Comparison of ENCODE assay signal across 16 mouse cellular contexts in the genomic region with DNA sequence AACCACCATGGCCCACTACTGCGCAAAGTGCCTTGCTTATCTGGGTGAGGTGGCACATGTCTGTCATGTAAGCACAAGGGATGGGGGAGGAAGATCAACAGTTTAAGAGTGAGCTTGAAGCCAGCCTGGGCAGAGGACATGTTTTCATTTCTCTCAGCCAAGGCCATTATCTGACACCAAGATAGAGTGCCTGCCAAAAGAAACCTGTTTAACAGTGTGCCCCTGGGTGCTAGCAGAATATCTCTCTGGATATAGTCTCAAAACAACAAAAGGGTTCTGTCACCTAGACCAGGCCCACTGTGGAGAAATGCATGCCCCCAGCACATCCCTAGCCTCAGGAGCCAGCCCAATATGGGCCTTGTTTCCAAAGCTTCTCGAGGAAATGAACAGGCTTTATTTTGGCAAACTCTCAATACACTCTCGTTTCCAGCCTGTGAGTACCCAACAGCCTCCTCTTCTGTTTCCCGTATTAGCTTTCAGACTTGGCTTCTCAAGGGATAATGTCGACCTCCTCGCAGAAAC. TPM values are rescaled to one million over a fixed set of nuclear protein-coding genes. Genes with fewer than 3 reads are reported as not detected.
A peak's percentile ranks its signal among the peaks of the same experiment; 100 is the strongest.
DNase-seq lines count a peak whose midpoint lies in the region; ATAC-seq and TF ChIP-seq lines count a peak whose summit lies in the region.
"Had no signal": no experiment of that assay in that cellular context is flagged by ENCODE, and none has a peak within 500 bp of the region (broad histone marks: within the 10 kb centered on the region; RNA-seq: fewer than 3 reads in every experiment).

No protein-coding gene starts in this region.

- H3K9ac ChIP-seq in embryonic facial prominence, embryonic 13.5 days = no peak overlapping the region
- H3K9ac ChIP-seq in heart, postnatal 0 days (replicated peaks; ENCODE audit: low read depth, low read length) = no peak overlapping the region
- no peak overlapping the region for H3K9ac ChIP-seq in hindbrain, embryonic 11.5 days (ENCODE audit: low read depth, low read length)
- H3K9ac ChIP-seq in stomach, postnatal 0 days (ENCODE audit: low read length) = no peak overlapping the region
- H3K9ac ChIP-seq in forebrain, postnatal 0 days = no peak overlapping the region
- H3K9ac ChIP-seq: forebrain, embryonic 12.5 days; intestine, embryonic 15.5 days; lung, embryonic 14.5 days; midbrain, embryonic 12.5 days had no signal

- no peak for TF ChIP-seq CTCF in heart, postnatal 0 days (IDR thresholded peaks at IDR 0.05; ENCODE audit: low read depth)
- TF ChIP-seq CTCF in stomach, postnatal 0 days (IDR thresholded peaks at IDR 0.05; ENCODE audit: low read depth) = no peak
- TF ChIP-seq CTCF in forebrain, postnatal 0 days (IDR thresholded peaks at IDR 0.05; ENCODE audit: low read depth) = no peak

- H3K4me2 ChIP-seq in embryonic facial prominence, embryonic 13.5 days = no peak overlapping the region
- H3K4me2 ChIP-seq in heart, postnatal 0 days (ENCODE audit: low read depth, low read length) = peak overlapping the region; percentile 19; the same call in 1 of the 2 replicates
- no peak overlapping the region for H3K4me2 ChIP-seq in hindbrain, embryonic 11.5 days (replicated peaks; ENCODE audit: low read depth, low read length)
- H3K4me2 ChIP-seq in stomach, postnatal 0 days (replicated peaks; ENCODE audit: low read depth) = no peak overlapping the region
- H3K4me2 ChIP-seq in forebrain, postnatal 0 days (ENCODE audit: low read depth) = no peak overlapping the region
- H3K4me2 ChIP-seq: forebrain, embryonic 12.5 days; intestine, embryonic 15.5 days; lung, embryonic 14.5 days; midbrain, embryonic 12.5 days had no signal

- H3K27ac ChIP-seq in embryonic facial prominence, embryonic 13.5 days = peak overlapping the region; percentile 49; the same call in 1 of the 2 replicates
- no peak overlapping the region for H3K27ac ChIP-seq in embryonic facial prominence, embryonic 10.5 days (replicated peaks)
- H3K27ac ChIP-seq in heart, postnatal 0 days (ENCODE audit: low read depth) = peak overlapping the region; percentile 61
- H3K27ac ChIP-seq in hindbrain, embryonic 11.5 days (ENCODE audit: low read depth, low read length) = no peak overlapping the region
- H3K27ac ChIP-seq in stomach, postnatal 0 days (replicated peaks) = no peak overlapping the region
- H3K27ac ChIP-seq in forebrain, postnatal 0 days (ENCODE audit: low read depth, low read length) = no peak overlapping the region
- H3K27ac ChIP-seq: forebrain, embryonic 12.5 days; intestine, embryonic 15.5 days; left cerebral cortex, adult 2 months; midbrain, embryonic 12.5 days had no signal

- DNase-seq in embryonic facial prominence, embryonic 10.5 days (ENCODE audit: low spot score) = no peak
- DNase-seq in ovary, adult 18-20 months (ENCODE audit: low spot score) = peak; percentile 21
- DNase-seq in ovary, postnatal 14 days (ENCODE audit: low spot score) = no peak
- peak; percentile 44 for DNase-seq in heart, postnatal 0 days (ENCODE audit: low spot score)
- DNase-seq in hindbrain, embryonic 11.5 days (ENCODE audit: low spot score) = no peak
- DNase-seq in stomach, postnatal 0 days (ENCODE audit: low spot score) = no peak
- DNase-seq in forebrain, postnatal 0 days = no peak
- DNase-seq: B cell, adult 2 months; lung, embryonic 14.5 days; right cerebral cortex, postnatal 14 days had no signal

- H3K4me1 ChIP-seq in embryonic facial prominence, embryonic 13.5 days = peaks cover 14% of the 10 kb centered on the region
- H3K4me1 ChIP-seq in embryonic facial prominence, embryonic 10.5 days = 0 out of 2 replicates have a peak, but pooled peaks cover 2% of the 10 kb centered on the region
- H3K4me1 ChIP-seq in heart, postnatal 0 days (ENCODE audit: control insufficient read depth, insufficient read depth) = peaks cover 14% of the 10 kb centered on the region
- H3K4me1 ChIP-seq in hindbrain, embryonic 11.5 days (replicated peaks; ENCODE audit: control insufficient read depth, insufficient read depth, low read length) = no peaks in the 10 kb centered on the region
- H3K4me1 ChIP-seq in stomach, postnatal 0 days (replicated peaks; ENCODE audit: control insufficient read depth, insufficient read depth) = no peaks in the 10 kb centered on the region
- peaks cover 15% of the 10 kb centered on the region for H3K4me1 ChIP-seq in forebrain, postnatal 0 days (ENCODE audit: insufficient read depth)
- H3K4me1 ChIP-seq: intestine, embryonic 15.5 days had no signal

- H3K4me3 ChIP-seq in embryonic facial prominence, embryonic 13.5 days = no peak overlapping the region
- H3K4me3 ChIP-seq in embryonic facial prominence, embryonic 10.5 days = no peak overlapping the region
- H3K4me3 ChIP-seq in heart, postnatal 0 days (ENCODE audit: low read depth, low read length) = no peak overlapping the region
- H3K4me3 ChIP-seq in hindbrain, embryonic 11.5 days (ENCODE audit: low read depth, low read length) = no peak overlapping the region
- no peak overlapping the region for H3K4me3 ChIP-seq in stomach, postnatal 0 days (ENCODE audit: low read depth, low read length)
- H3K4me3 ChIP-seq in forebrain, postnatal 0 days (ENCODE audit: low read depth, low read length) = no peak overlapping the region
- H3K4me3 ChIP-seq: forebrain, embryonic 12.5 days; intestine, embryonic 15.5 days; left cerebral cortex, adult 2 months; midbrain, embryonic 12.5 days had no signal

- peaks cover 33% of the 10 kb centered on the region for H3K36me3 ChIP-seq in embryonic facial prominence, embryonic 13.5 days
- peaks cover 41% of the 10 kb centered on the region for H3K36me3 ChIP-seq in embryonic facial prominence, embryonic 10.5 days (replicated peaks)
- H3K36me3 ChIP-seq in heart, postnatal 0 days (replicated peaks; ENCODE audit: control insufficient read depth, insufficient read depth, low read length) = peaks cover 26% of the 10 kb centered on the region
- H3K36me3 ChIP-seq in hindbrain, embryonic 11.5 days (ENCODE audit: control insufficient read depth, insufficient read depth, low read length) = no peaks in the 10 kb centered on the region
- peaks cover 3% of the 10 kb centered on the region; the same call in 1 of the 2 replicates for H3K36me3 ChIP-seq in stomach, postnatal 0 days (ENCODE audit: control insufficient read depth, insufficient read depth, low read length)
- H3K36me3 ChIP-seq in forebrain, postnatal 0 days (ENCODE audit: insufficient read depth) = peaks cover 31% of the 10 kb centered on the region

- H3K9me3 ChIP-seq in embryonic facial prominence, embryonic 13.5 days = no peaks in the 10 kb centered on the region
- no peaks in the 10 kb centered on the region for H3K9me3 ChIP-seq in embryonic facial prominence, embryonic 10.5 days
- H3K9me3 ChIP-seq in heart, postnatal 0 days (replicated peaks; ENCODE audit: control insufficient read depth, low read length) = no peaks in the 10 kb centered on the region
- no peaks in the 10 kb centered on the region for H3K9me3 ChIP-seq in hindbrain, embryonic 11.5 days (ENCODE audit: control insufficient read depth, low read length)
- H3K9me3 ChIP-seq in stomach, postnatal 0 days (ENCODE audit: control insufficient read depth, low read length) = no peaks in the 10 kb centered on the region
- H3K9me3 ChIP-seq in forebrain, postnatal 0 days (ENCODE audit: low read length) = no peaks in the 10 kb centered on the region
- H3K9me3 ChIP-seq: forebrain, embryonic 12.5 days; G1E; intestine, embryonic 15.5 days; midbrain, embryonic 12.5 days had no signal

- no peak for ATAC-seq in embryonic facial prominence, embryonic 13.5 days (ENCODE audit: insufficient number of reproducible peaks, insufficient read depth, low FRiP score, low TSS enrichment, low read depth)
- peak; percentile 31 for ATAC-seq in heart, postnatal 0 days (ENCODE audit: insufficient read depth, low read depth)
- no peak for ATAC-seq in hindbrain, embryonic 11.5 days (ENCODE audit: low FRiP score)
- no peak for ATAC-seq in stomach, postnatal 0 days (ENCODE audit: low FRiP score, low TSS enrichment)
- ATAC-seq in forebrain, postnatal 0 days = no peak
- ATAC-seq: intestine, embryonic 15.5 days had no signal

- 58% methylated on average over 6 of the region's 6 CpGs for WGBS in embryonic facial prominence, embryonic 13.5 days
- 83% methylated on average over 6 of the region's 6 CpGs for WGBS in embryonic facial prominence, embryonic 10.5 days
- WGBS in heart, postnatal 0 days = 19% methylated on average over 6 of the region's 6 CpGs
- 86% methylated on average over 6 of the region's 6 CpGs for WGBS in hindbrain, embryonic 11.5 days
- WGBS in stomach, postnatal 0 days = 67% methylated on average over 6 of the region's 6 CpGs
- WGBS in forebrain, postnatal 0 days = 49% methylated on average over 6 of the region's 6 CpGs

- no peak; the same call in 1 of the 2 replicates for TF ChIP-seq EP300 in heart, postnatal 0 days (IDR thresholded peaks at IDR 0.05; ENCODE audit: low read depth)
- TF ChIP-seq EP300 in stomach, postnatal 0 days (optimal IDR thresholded peaks at IDR 0.05) = no peak

- H3K27me3 ChIP-seq in embryonic facial prominence, embryonic 13.5 days = no peaks in the 10 kb centered on the region; the same call in 1 of the 2 replicates
- no peaks in the 10 kb centered on the region for H3K27me3 ChIP-seq in embryonic facial prominence, embryonic 10.5 days (replicated peaks; ENCODE audit: low read depth, poor library complexity, severe bottlenecking)
- no peaks in the 10 kb centered on the region for H3K27me3 ChIP-seq in heart, postnatal 0 days (ENCODE audit: control insufficient read depth, insufficient read depth, low read length)
- H3K27me3 ChIP-seq in hindbrain, embryonic 11.5 days (ENCODE audit: control insufficient read depth, insufficient read depth, low read length) = no peaks in the 10 kb centered on the region
- no peaks in the 10 kb centered on the region for H3K27me3 ChIP-seq in stomach, postnatal 0 days (ENCODE audit: control insufficient read depth, insufficient read depth, low read length)
- no peaks in the 10 kb centered on the region for H3K27me3 ChIP-seq in forebrain, postnatal 0 days (ENCODE audit: insufficient read depth, low read length)
- H3K27me3 ChIP-seq: forebrain, embryonic 12.5 days; intestine, embryonic 15.5 days had no signal

RNA-seq across cellular contexts. Expression of a gene that starts 11.3 kb away (rescaled TPM):
- polyA plus RNA-seq in embryonic facial prominence, embryonic 13.5 days (2015; fragmentation: Nextera tagmentation; extraction: Ambion mirVana) = 56.6 and 60.0 TPM in 2 replicates
- 80.8 and 86.5 TPM in 2 replicates for polyA plus RNA-seq in embryonic facial prominence, embryonic 10.5 days (2016; fragmentation: Nextera tagmentation; extraction: Ambion mirVana)
- 38.3 and 41.4 TPM in 2 replicates for total RNA-seq in heart, postnatal 0 days (2014; rRNA removed; ENCODE audit: low replicate concordance)
- 71.5 and 71.6 TPM in 2 replicates for polyA plus RNA-seq in heart, postnatal 0 days (2015; fragmentation: Nextera tagmentation; extraction: Ambion mirVana)
- polyA plus RNA-seq in hindbrain, embryonic 11.5 days (2014; fragmentation: Nextera tagmentation; extraction: Ambion mirVana) = 72.4 and 76.6 TPM in 2 replicates
- 55.0 and 55.5 TPM in 2 replicates for polyA plus RNA-seq in stomach, postnatal 0 days (2015; fragmentation: Nextera tagmentation; extraction: Ambion mirVana)
- 33.2 and 39.9 TPM in 2 replicates for total RNA-seq in forebrain, postnatal 0 days (2014; rRNA removed)
- polyA plus RNA-seq in forebrain, postnatal 0 days (2015; fragmentation: Nextera tagmentation; extraction: Ambion mirVana) = 63.9 and 74.8 TPM in 2 replicates

RNA-seq across cellular contexts. Expression of a gene that starts 11.7 kb away (rescaled TPM):
- polyA plus RNA-seq in embryonic facial prominence, embryonic 13.5 days (2015; fragmentation: Nextera tagmentation; extraction: Ambion mirVana) = 90.1 and 90.6 TPM in 2 replicates
- polyA plus RNA-seq in embryonic facial prominence, embryonic 10.5 days (2016; fragmentation: Nextera tagmentation; extraction: Ambion mirVana) = 89.5 and 93.4 TPM in 2 replicates
- 43.6 and 78.5 TPM in 2 replicates for total RNA-seq in heart, postnatal 0 days (2014; rRNA removed; ENCODE audit: low replicate concordance)
- polyA plus RNA-seq in heart, postnatal 0 days (2015; fragmentation: Nextera tagmentation; extraction: Ambion mirVana) = 56.7 and 59.6 TPM in 2 replicates
- polyA plus RNA-seq in hindbrain, embryonic 11.5 days (2014; fragmentation: Nextera tagmentation; extraction: Ambion mirVana) = 81.2 TPM in 2 replicates
- 40.0 and 41.1 TPM in 2 replicates for polyA plus RNA-seq in stomach, postnatal 0 days (2015; fragmentation: Nextera tagmentation; extraction: Ambion mirVana)
- 44.7 and 51.6 TPM in 2 replicates for total RNA-seq in forebrain, postnatal 0 days (2014; rRNA removed)
- polyA plus RNA-seq in forebrain, postnatal 0 days (2015; fragmentation: Nextera tagmentation; extraction: Ambion mirVana) = 70.4 and 77.5 TPM in 2 replicates

RNA-seq across cellular contexts. Expression of a gene that starts 52.4 kb away (rescaled TPM):
- 21.5 and 22.4 TPM in 2 replicates for polyA plus RNA-seq in embryonic facial prominence, embryonic 13.5 days (2015; fragmentation: Nextera tagmentation; extraction: Ambion mirVana)
- polyA plus RNA-seq in embryonic facial prominence, embryonic 10.5 days (2016; fragmentation: Nextera tagmentation; extraction: Ambion mirVana) = 20.9 and 23.0 TPM in 2 replicates
- 8.7 and 11.1 TPM in 2 replicates for total RNA-seq in heart, postnatal 0 days (2014; rRNA removed; ENCODE audit: low replicate concordance)
- polyA plus RNA-seq in heart, postnatal 0 days (2015; fragmentation: Nextera tagmentation; extraction: Ambion mirVana) = 7.6 and 8.2 TPM in 2 replicates
- polyA plus RNA-seq in hindbrain, embryonic 11.5 days (2014; fragmentation: Nextera tagmentation; extraction: Ambion mirVana) = 17.8 and 21.3 TPM in 2 replicates
- 8.2 and 8.3 TPM in 2 replicates for polyA plus RNA-seq in stomach, postnatal 0 days (2015; fragmentation: Nextera tagmentation; extraction: Ambion mirVana)
- total RNA-seq in forebrain, postnatal 0 days (2014; rRNA removed) = 9.8 and 11.9 TPM in 2 replicates
- 6.2 and 7.0 TPM in 2 replicates for polyA plus RNA-seq in forebrain, postnatal 0 days (2015; fragmentation: Nextera tagmentation; extraction: Ambion mirVana)

RNA-seq across cellular contexts. Expression of a gene that starts 56.8 kb away (rescaled TPM):
- 1.7 and 2.1 TPM in 2 replicates for polyA plus RNA-seq in embryonic facial prominence, embryonic 13.5 days (2015; fragmentation: Nextera tagmentation; extraction: Ambion mirVana)
- polyA plus RNA-seq in embryonic facial prominence, embryonic 10.5 days (2016; fragmentation: Nextera tagmentation; extraction: Ambion mirVana) = 1.8 and 1.9 TPM in 2 replicates
- 2.2 and 4.2 TPM in 2 replicates for total RNA-seq in heart, postnatal 0 days (2014; rRNA removed; ENCODE audit: low replicate concordance)
- polyA plus RNA-seq in heart, postnatal 0 days (2015; fragmentation: Nextera tagmentation; extraction: Ambion mirVana) = 0.88 and 1.1 TPM in 2 replicates
- 7.9 and 8.0 TPM in 2 replicates for polyA plus RNA-seq in hindbrain, embryonic 11.5 days (2014; fragmentation: Nextera tagmentation; extraction: Ambion mirVana)
- 2.2 and 2.9 TPM in 2 replicates for polyA plus RNA-seq in stomach, postnatal 0 days (2015; fragmentation: Nextera tagmentation; extraction: Ambion mirVana)
- total RNA-seq in forebrain, postnatal 0 days (2014; rRNA removed) = 72.7 and 90.1 TPM in 2 replicates
- 16.3 and 28.5 TPM in 2 replicates for polyA plus RNA-seq in forebrain, postnatal 0 days (2015; fragmentation: Nextera tagmentation; extraction: Ambion mirVana)
- polyA plus RNA-seq: G1E had no signal

Comparison
In these comparisons a context has a peak if more than half of its experiments do, and no peak if none do; other contexts are left out.
1. H3K27ac ChIP-seq: peak in embryonic facial prominence, embryonic 13.5 days (single experiment) and heart, postnatal 0 days (single experiment); none in embryonic facial prominence, embryonic 10.5 days (single experiment), hindbrain, embryonic 11.5 days (single experiment), stomach, postnatal 0 days (single experiment) and forebrain, postnatal 0 days (single experiment).
2. DNase-seq: peak in ovary, adult 18-20 months (single experiment) and heart, postnatal 0 days (single experiment); none in embryonic facial prominence, embryonic 10.5 days (single experiment), ovary, postnatal 14 days (single experiment), hindbrain, embryonic 11.5 days (single experiment), stomach, postnatal 0 days (single experiment) and forebrain, postnatal 0 days (single experiment).